Mouse (Mus musculus): ENCODE measurements at regions not wholly inside any gene's neighbourhood (a gene's known extent, or its start where the extent isn't known, plus 50 kb on each side); places are given as distances from the start of the nearest gene placed in this dataset.

GRCm38 (mm10) chr8:12073311-12073999 is 205.2 kb upstream of the A230072I06Rik start:
- peak; percentile 20 for DNase-seq (ENCODE audit: low spot score)

DNA sequence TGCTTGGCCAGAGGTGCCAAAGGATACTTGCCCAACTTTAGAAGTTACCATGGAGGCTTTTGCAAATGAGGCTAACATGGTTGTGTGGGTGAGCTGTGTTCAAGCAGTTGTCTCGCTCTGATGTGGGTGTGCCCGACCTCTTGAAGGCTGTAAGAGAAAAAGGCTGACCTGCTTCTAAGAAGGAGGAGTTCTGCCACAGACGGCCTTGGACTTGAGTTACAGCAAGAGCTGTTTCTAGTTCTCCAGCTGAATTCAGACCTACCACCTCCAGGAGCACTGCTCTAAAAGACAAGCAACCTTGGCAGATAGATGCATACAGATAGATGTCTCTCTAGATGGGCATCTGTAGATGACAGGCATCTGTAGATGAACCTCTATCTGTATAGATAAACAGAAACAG is 202.7 kb upstream of the A230072I06Rik start:
- no peak for DNase-seq (ENCODE audit: low spot score)

DNA sequence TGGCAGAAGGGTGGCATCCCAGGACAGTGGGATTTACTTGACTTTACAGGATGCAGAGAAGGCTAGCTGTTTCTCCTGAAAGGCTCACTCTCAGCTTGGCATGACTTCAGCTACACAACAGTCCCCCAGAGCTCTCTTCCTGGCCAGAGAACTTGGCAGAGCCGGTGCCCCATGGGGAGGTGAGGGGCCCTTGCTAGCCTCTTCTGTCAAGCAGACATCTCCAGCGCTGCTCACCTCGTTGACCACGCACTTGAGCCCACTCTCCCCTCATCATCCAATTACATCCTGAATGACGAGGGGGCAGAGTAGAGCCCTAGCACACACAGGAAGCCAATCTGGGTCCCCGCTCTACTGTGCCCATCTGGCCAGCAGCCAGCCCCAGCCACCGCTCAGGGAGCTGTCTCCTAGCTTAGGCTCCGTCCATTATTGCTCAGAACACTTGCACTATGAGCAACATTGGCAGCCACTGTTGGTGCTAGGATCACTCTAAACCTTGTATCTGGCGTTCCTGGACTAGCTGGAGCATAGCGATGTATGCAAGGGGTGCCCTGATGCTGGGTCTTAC is 201.7 kb upstream of the A230072I06Rik start:
- DNase-seq (ENCODE audit: low spot score) = no peak

GRCm38 (mm10) chr8:12077896-12078295 is 200.7 kb upstream of the A230072I06Rik start:
- no peak for DNase-seq (ENCODE audit: low spot score)

DNA sequence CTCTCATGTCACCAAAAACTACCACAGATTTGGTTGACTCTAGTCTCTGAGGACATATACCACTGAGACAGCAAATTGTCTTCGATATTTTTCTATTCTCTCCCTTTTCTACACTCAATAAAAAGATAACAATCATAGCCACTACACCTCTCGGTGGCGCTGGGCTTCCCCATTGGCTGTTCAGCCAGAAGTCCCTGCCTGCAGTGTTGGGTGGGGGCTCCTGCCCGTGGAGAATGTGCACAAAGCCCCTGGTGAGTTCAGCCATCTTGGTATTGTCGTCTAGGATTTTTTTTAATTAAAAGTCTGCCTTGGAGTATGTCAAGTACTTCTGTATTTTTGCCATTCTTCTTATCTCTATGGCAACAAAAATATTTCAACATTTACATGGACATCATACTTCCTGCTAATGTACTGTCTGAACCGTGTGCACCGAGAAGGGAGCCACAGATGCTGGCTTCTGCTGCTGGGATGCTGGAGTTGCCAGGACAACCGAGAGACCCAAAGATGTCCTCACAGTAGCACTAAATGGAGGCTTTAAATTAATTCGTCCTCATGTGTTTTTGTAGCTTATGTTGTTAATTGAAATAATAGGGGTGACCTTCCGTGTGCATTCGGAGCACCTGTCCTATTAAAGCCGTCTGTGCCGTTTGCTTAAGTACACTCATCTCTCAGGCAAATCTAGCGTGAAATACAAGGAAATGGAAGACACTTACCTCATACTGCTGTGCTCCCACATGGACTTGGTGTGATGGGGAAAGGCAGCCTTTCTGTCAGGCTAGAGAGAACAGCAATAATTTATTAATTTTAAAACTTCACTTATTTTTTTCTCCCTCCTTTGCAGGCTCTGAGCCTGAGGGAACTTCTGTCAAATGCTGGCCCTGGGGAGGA is 199.7 kb upstream of the A230072I06Rik start:
- DNase-seq (ENCODE audit: low spot score) = no peak

GRCm38 (mm10) chr8:12081536-12081935 is 197.1 kb upstream of the A230072I06Rik start:
- no peak for DNase-seq (ENCODE audit: low spot score)

DNA sequence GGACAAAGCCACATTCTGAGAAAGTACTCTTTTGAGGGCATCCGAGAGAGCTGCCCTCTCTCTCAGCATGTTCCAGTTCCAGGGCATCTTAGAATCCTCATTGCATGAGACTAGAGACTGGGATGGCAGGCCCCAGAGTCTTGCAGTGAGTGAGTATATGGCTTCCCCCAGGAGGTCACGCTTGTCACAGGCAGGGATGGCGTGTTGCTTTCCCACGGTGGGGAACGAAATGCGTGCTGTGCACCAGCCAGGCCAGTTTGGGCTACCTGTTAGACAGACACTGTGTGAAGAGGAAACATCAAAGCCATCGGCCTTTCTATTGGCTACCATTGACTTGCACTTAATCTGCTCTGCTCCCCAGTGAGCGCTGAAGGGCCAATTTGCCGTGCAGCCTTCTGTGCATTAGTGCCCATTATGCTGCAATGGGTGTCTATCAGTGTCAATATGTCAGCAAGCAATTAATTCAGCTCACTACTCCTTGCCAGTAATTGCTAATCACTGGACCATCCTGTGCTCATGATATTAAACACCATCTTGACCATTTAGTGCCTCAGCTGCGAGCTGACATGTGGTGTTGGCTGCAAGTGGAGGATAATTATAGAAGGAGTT is 191.3 kb upstream of the A230072I06Rik start:
- DNase-seq (ENCODE audit: low spot score) = no peak

DNA sequence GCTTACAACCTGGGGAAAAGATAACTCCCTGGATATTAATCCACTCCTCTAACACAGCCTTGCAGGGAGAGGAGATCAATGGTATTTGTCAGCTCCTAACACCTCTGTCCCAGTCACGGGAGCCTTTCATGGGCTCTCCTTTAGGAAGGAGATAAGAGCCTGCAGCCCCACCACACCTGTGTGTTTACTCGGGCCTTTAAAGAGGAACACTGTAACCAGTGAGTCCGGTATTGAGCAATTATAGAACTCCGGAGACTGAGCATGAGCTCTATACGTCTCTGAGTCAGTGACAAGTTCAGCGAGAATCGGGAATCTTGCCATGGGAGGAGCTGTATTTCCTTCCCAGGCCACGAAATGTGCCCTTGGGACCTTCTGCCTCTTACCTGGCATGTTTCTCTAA is 178.5 kb upstream of the A230072I06Rik start:
- no peak for DNase-seq (ENCODE audit: low spot score)

GRCm38 (mm10) chr8:12103296-12103695 is 175.3 kb upstream of the A230072I06Rik start:
- no peak for DNase-seq (ENCODE audit: low spot score)

DNA sequence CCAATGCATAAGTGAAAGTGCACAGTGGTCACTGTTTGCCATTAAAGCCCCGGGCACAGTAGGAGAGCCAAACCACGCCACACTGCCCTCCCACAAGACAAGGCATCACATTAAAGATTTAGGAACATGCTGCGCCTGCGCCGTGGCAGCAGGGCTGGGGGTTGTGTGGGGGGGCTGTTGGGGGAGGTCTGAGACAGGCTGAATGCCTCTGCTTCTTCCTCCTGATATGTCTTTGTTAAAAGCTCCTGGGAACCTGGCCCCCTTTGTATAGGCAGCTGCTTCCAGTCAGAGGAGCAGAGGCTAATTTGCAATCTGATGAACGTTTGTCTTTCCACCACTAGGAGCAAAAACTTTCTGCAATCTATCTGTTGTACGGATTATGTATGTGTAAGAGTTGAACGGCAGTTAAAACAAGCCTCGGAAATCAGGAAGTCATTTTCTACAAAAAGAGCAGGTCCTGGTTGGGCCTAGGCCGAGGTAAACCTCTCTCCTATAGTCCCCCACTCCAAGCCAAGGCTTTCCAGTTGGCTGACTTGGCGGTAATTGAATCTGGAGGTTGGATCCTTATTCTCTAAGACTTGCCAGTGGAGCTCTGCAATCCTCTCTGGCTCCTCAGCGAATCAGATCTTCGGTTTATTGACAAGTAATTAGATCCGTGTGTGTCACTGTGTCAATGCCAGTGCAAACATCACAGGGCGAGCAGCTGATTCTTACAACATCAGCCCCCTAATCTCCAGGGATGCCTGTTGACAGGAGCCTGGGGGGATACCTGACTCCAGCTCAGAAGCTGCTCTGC is 173.3 kb upstream of the A230072I06Rik start:
- DNase-seq (ENCODE audit: low spot score) = no peak

DNA sequence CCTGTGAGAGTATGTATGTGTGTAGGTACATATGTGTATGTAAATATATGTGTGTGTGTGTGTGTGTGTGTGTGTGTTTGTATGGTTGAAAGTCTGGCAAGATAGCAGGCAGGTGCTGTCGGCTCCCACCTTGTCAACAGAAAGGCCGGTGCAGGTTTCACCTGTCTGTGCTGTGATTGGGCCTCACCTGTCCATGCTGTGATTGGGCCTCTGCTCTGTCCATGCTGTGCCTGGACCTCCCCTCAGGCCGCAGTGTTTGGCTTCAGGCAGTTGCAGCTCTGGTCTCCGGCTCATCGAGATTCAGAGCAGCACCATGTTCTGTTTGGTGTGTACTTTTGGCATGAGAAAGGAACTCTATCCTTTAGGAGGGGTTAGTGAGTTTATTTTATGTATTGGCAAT is 170.0 kb upstream of the A230072I06Rik start:
- no peak for DNase-seq (ENCODE audit: low spot score)

DNA sequence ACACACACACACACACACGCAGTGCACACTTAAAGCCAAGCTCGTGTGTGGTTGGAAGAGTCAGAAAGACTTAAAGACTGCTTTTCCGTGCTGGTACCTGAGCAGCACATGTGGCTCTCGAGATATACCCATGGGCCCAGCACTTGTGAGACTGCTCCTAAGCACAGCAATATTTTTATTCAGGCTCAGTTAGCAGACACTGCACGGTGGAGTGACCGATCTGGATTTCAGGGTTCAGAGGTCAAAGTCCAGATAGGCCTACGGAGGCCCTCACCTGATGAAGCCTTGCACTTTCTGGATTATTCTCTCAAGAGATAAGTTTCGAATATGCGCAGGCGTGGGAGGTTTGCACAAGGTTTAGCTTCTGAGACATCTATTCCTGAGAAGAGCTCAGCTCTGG is 167.0 kb upstream of the A230072I06Rik start:
- no peak for DNase-seq (ENCODE audit: low spot score)

DNA sequence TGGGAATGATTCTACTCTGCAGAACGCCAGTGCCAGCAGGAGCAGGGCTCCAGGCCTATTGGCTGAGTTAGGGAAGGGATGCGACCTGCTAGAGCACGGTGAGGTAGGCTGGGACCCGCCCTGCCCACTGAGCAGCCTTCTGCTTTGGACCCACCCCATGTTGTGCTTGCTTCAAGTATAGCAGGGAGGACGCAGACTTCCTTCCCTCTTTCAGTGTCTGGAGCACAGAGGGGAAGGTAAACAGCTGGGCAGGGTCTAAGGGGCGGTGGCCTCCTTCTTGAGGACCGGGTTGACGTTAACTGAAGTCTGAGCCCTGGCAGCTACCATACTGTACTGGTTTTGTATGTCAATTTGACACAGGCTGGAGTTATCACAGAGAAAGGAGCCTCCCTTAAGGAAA is 165.6 kb upstream of the A230072I06Rik start:
- DNase-seq (ENCODE audit: low spot score) = no peak

DNA sequence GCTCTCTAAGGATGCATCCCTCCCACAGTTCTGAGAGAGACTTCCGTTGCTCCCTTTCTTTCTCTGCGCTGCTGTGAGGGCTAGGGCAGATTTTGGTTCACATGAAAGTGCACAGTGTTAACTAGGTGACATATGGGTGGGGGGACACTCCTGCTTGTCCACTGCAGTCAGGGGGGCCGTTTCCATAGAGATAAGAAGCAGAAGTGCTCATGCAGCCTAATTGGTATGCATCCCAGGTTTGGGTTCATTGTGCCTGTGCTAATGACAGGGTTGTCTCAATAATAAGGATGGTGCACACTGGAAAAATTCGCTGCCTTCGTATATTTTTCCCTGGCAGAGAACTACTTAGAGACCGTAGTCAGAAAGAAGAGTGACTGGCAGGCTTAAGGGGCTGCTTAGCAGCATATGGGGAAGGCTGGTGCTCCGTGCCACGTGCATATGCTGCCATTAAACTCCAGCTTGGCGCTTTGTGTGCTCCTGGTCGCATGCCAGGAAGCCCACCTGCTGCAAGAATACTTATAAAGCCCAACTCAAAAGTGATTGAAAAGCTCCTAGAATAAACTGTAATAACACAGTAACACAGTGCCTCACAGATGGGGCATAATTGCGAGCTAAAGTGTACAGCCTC is 152.1 kb upstream of the A230072I06Rik start:
- DNase-seq (ENCODE audit: low spot score) = no peak

DNA sequence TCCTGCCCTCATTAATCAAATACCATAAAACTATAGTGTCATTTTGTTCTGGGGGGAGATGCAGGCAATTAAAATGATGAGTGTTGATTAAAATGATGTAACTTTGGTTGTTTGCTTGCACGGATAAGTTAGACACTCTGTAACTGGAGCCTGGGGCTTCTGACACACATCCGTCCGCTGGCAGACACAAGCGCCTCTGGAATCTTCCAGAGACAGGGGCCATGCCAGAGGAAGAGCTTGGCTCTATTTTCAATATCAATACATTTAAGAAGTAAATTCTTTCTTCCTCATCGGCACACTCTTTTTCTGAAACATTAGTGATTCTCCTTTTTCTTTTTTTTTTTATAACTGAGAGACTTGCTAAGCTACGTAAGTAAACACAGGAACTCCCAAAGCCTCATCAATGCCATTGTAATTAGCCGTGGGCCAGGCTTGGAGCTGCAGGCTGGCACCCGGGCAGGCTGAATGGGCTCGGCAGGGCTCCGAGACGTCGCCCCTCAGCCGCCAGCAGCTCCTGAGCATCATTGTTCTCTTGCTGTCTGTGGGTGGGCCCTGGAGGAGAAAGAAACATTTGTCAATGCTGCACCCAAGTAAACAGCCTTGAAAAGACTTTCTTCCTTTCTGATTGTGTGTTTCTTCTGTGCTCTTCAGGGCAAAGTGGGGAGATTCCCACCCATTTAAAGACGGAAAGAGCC is 151.4 kb upstream of the A230072I06Rik start:
- DNase-seq (ENCODE audit: low spot score) = no peak

DNA sequence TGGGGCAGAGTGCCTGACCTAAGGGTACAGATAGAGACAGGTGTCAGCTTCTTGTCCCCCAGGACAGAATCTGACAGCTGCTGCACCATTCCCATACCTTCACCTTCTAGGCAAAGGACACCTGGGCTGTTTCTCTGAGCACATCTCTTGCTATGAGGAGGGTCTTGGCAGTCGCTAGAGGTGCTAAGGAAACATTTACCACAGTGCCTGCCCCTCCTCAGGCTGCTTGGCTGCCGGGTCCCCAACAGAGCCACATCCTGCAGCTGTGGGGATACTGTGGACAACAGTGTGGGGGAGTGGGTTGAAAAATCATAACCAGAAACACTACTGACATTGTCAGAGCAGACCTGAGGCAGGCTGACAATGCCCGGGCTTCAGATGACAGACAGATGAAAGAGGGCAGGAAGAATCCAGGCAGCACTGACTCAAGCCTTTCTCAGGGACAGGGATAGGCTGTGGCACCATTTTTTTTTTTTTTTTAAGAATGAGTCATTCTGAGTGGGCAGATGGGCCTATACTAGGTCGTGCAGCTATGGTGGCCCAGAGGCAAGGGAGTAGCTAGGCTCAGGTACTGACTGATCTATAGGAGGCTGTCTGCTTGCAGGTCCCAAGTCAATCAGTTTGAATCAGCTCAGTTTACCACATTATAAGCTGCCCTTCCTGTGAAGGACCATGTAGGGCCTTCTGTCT is 150.7 kb upstream of the A230072I06Rik start:
- DNase-seq (ENCODE audit: low spot score) = no peak

- DNase-seq (ENCODE audit: low spot score) = no peak
Measured at GRCm38 (mm10) chr8:12130591-12130990, 148.0 kb upstream of the A230072I06Rik start.

- DNase-seq (ENCODE audit: low spot score) = no peak
Measured at GRCm38 (mm10) chr8:12134200-12134599, 144.4 kb upstream of the A230072I06Rik start.

GRCm38 (mm10) chr8:12135392-12136177 is 143.0 kb upstream of the A230072I06Rik start:
- DNase-seq (ENCODE audit: low spot score) = no peak

DNA sequence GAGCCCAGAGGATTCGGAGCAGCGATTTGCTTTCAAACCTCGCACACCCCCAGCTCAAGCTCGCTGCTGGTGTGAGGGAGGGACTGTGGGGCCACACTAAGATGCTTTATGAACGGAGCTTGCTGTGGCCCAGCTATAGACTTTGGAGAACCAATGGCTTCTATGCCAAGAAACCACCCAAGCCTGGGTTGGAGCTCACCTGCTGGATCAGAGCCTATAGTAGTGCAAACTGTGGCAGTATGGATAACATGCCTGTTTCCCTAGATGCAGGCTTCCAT is 142.5 kb upstream of the A230072I06Rik start:
- DNase-seq (ENCODE audit: low spot score) = no peak

Data from ovary, postnatal 36 days (tissue).